Mouse (Mus musculus): Measurements from ENCODE around the gene Ttc7. TPM values are rescaled to one million over a fixed set of nuclear protein-coding genes. Genes with fewer than 3 reads are reported as not detected.
A peak's percentile ranks its signal among the peaks of the same experiment; 100 is the strongest.

The Ttc7 gene
- total RNA-seq, 1 experiment from 2014 or later: 176 TPM

GRCm38 (mm10) chr17:87330921-87331291, 48.2 kb downstream of the Ttc7 start:
- no peak for ATAC-seq (ENCODE audit: extremely low read depth, insufficient number of reproducible peaks, low FRiP score, poor library complexity, severe bottlenecking)

- ATAC-seq (ENCODE audit: extremely low read depth, insufficient number of reproducible peaks, low FRiP score, poor library complexity, severe bottlenecking): no peak
These were observed 48.9 kb downstream of the Ttc7 start for GRCm38 (mm10) chr17:87331336-87332141.

DNA sequence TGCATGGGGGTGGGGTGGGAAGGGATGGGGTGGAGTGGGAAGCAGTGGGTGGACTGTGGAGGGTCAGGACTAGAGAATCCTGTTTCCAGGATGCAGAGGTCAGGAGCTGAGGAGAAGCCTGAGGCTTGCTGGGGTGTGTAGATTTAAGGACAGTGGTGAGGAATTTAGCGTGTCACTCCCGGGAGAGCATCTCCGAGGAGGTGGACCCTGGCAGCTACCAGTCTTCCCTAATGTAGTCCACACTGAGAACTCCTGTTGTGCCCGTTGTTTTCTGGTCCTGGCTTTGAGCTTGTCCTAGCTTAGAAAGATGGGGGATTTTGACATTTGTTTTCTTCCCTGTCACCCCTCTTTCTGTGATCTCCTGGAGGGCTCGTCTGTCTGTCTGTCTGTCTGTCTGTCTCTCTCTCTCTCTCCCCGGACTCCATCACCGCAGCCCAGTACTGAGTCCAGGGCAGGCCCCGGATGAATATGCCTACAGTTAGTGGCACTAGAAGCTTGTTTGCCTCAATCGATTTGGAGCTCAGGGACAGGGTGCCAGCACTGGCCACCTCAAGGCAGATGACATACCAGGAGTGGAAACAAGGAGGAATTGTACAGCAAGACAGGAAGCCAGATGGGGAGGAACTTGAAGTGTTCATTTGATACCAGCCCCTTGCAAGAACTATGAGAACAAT, 49.6 kb downstream of the Ttc7 start:
- ATAC-seq (ENCODE audit: extremely low read depth, insufficient number of reproducible peaks, low FRiP score, poor library complexity, severe bottlenecking): no peak

DNA sequence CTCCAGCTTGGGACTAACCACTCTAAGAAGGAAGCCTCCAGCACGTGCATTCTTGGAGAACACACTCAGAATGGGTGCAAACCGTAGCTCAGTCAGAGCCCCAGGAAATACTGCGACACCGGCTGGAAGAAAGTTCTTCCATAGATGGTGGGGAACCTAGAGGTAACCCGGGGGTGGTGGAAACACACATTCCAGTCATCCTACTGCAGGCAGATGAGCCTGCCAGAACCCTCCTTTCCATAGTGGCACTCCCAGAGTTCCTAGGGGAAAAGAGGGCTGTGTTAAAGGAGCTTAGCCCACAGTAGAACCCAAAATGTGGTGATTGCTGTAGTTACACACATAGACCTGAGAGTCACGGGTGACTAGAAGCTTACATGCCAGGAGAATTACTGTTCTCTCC, 50.2 kb downstream of the Ttc7 start:
- ATAC-seq (ENCODE audit: extremely low read depth, insufficient number of reproducible peaks, low FRiP score, poor library complexity, severe bottlenecking): no peak

DNA sequence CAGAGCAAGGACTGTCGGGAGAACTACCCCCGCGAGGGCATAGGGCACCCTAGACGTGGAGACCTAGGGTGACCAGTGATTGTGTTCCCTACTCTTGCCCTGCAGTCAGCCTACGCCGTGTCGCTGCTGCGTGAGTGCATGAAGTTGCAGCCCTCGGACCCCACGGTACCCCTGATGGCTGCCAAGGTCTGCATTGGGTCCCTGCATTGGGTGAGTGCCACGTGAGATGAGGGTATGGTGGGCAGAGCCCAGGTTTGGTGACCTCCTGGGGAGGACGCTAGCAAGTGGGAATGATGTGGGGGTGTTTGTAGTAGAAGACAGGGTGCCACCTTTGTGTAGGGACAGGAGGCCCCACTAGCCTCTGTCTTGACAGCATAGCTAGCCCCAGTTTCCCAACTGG, 51.5 kb downstream of the Ttc7 start:
- ATAC-seq (ENCODE audit: extremely low read depth, insufficient number of reproducible peaks, low FRiP score, poor library complexity, severe bottlenecking): no peak

- no peak for ATAC-seq (ENCODE audit: extremely low read depth, insufficient number of reproducible peaks, low FRiP score, poor library complexity, severe bottlenecking)
These were observed 52.5 kb downstream of the Ttc7 start for GRCm38 (mm10) chr17:87335152-87335551.

GRCm38 (mm10) chr17:87335727-87336126, 53.0 kb downstream of the Ttc7 start:
- ATAC-seq (ENCODE audit: extremely low read depth, insufficient number of reproducible peaks, low FRiP score, poor library complexity, severe bottlenecking): no peak

DNA sequence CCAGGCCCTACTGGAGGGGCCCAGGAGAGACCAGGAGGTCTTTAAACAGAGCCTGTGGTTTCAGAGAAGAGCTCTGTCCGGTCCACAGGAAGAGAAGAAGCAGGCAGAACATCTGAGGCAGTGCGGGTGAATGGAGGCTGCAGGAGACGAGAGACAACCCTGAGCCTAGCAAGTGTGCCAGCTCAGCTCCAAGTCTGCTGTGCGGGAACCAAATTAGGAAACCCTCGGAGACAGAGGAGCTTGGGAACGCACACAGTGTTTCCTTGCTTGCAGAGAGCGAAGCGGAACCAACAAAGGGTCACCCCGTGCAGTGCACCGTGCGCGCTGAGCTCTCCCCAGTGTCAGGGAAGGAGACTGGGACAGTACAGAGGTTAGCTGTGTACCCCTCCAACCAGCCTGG, 54.2 kb downstream of the Ttc7 start:
- ATAC-seq (ENCODE audit: extremely low read depth, insufficient number of reproducible peaks, low FRiP score, poor library complexity, severe bottlenecking): no peak

- no peak for ATAC-seq (ENCODE audit: extremely low read depth, insufficient number of reproducible peaks, low FRiP score, poor library complexity, severe bottlenecking)
These were observed 55.0 kb downstream of the Ttc7 start for GRCm38 (mm10) chr17:87337683-87338082.

- no peak for ATAC-seq (ENCODE audit: extremely low read depth, insufficient number of reproducible peaks, low FRiP score, poor library complexity, severe bottlenecking)
These were observed 56.4 kb downstream of the Ttc7 start for GRCm38 (mm10) chr17:87339122-87339521.

DNA sequence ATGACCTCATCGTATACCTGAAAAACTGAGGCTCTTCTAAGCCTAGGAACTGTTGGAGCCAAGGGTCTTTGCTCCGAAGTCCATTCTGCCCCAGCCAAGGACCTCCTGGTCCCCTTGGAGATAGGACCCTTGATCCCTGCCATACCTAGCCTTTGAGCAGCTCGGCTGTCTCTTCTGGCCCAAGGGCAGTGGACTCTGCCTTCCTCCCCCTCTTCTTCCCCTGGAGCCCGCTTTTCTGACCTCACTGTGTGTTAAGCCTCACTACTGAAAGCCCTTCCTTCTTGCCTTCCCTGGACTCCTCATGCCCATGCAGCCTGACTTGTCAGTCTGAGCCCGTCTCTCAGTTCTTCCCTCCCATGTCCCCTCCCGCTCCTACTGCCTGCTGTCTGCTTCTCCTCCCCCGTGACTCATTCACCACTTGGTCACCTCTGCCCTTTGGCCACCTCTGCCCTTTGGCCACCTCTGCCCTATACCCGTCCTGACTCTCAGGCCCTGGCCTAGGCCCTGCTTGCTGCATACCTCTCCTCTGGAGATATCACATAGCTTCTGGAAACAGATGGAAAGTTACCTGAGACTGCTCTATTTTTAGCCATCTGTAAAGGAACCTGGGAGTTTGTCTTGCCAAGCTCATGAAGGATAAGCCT, 60.5 kb downstream of the Ttc7 start:
- ATAC-seq (ENCODE audit: extremely low read depth, insufficient number of reproducible peaks, low FRiP score, poor library complexity, severe bottlenecking): no peak

DNA sequence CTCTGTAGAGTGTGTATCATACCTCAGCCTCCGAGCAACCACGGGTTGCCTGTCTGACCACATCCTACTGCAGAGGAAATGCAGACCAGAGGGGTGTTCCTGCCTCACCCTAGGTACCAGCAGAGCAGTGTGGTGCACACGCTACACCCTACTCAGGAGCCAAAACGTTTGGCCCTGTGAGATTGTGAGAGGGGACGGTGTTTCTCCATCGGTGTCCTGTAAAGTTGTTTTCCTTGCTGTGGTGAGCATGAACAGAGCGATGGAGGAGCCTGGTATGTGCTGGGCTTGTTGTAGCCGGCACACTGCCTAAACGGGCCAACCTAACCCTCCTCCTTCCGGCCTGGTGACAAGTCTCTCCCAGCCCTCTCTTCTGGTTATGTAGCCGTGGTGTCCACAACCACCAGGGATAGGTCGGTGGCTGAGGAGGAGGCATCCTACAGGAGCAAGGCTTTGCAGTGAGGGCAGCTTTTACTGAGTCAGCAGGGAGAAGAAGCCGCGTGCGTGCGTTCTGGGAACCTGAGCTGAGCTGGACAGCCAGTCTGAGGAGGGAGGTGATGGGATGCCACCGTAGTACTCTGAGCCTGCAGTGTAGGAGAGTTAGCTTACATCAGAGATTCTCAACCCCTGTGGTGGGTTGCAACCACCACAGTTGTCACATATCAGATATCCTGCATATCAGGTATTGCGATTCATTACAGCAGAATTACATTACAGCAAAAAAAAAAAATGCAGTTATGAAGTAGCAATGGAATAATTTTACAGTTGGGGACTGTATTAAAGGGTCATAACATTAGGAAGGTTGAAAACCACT, 62.0 kb downstream of the Ttc7 start:
- peak; percentile 56 for ATAC-seq (ENCODE audit: extremely low read depth, insufficient number of reproducible peaks, low FRiP score, poor library complexity, severe bottlenecking)

- ATAC-seq (ENCODE audit: extremely low read depth, insufficient number of reproducible peaks, low FRiP score, poor library complexity, severe bottlenecking): no peak
These were observed 62.5 kb downstream of the Ttc7 start for GRCm38 (mm10) chr17:87345252-87345593.

DNA sequence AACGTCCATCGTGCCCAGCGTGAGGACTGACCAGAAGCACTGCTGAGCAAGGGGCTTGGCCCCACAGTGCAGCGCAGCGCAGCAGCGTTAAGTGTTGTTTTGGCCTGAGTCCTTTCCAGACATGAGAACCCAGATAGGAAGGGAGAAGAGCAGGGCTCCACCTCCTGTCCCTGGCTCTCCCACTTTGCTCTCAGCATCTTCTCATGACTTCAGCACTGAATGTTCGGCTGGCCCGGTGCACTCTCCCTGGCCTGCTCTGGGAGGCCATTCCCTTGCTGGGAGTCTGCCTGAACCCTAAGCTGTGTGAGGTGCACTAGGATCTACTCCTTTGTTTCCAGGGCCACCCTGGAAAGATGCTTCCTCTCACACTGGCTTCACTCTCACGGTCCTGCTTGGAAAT, 65.7 kb downstream of the Ttc7 start:
- ATAC-seq (ENCODE audit: extremely low read depth, insufficient number of reproducible peaks, low FRiP score, poor library complexity, severe bottlenecking): no peak

DNA sequence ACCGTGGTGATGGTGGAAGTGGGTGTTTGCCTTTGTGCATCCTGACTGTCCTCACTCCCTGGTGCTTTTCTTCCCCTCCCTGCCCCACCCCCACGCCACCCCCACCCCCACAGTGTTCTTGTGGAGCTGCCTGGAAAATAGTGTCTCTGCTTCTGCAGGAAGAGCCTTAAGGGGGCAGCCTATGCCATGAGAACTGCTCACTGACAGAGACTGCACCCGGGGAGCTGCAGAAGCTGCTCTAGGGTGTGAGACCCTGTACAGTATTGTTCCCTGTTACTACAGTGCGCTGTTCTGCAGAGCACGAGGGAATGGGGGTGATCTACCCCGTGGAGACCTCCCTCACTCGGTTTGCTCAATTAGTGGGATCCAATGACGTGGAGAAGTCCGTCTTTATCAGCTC, 66.4 kb downstream of the Ttc7 start:
- ATAC-seq (ENCODE audit: extremely low read depth, insufficient number of reproducible peaks, low FRiP score, poor library complexity, severe bottlenecking): no peak

GRCm38 (mm10) chr17:87349575-87349974, 66.9 kb downstream of the Ttc7 start:
- no peak for ATAC-seq (ENCODE audit: extremely low read depth, insufficient number of reproducible peaks, low FRiP score, poor library complexity, severe bottlenecking)

DNA sequence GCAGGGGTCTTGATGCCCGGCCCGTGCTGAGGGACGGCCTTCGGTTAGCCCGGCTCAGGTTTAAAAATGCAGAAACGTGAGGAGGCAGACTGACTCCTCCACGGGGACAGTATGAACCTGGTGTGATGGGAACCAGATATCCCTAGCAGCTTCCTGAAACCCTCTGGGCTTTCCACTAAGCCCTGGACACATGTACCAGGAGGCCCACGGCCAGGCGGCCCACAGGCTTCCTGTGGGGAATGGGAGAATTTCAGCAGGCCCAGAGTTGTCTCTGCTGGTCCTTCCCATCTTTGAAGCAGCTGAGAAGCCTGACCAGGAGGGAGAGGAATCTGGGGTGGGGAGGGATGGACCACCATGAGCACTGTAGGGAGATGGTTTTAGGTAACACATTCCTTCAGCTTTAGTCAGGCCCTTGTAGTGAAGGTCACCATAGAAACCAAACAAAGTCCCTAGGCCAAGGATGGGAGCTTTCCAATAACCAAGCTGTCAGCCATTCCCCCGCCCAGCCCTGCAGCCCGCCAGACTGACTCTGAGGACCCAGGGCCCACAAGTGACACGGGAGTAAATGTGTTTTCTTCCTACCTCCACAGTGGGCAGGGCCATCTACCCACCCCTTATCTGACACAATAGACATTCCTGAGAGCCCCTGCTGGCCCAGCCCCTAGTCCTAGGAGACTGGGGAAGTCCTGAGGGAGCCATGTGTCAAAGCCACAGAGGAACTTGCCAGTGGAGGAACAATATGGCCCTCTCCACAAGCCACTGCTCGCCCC, 68.0 kb downstream of the Ttc7 start:
- no peak for ATAC-seq (ENCODE audit: extremely low read depth, insufficient number of reproducible peaks, low FRiP score, poor library complexity, severe bottlenecking)

DNA sequence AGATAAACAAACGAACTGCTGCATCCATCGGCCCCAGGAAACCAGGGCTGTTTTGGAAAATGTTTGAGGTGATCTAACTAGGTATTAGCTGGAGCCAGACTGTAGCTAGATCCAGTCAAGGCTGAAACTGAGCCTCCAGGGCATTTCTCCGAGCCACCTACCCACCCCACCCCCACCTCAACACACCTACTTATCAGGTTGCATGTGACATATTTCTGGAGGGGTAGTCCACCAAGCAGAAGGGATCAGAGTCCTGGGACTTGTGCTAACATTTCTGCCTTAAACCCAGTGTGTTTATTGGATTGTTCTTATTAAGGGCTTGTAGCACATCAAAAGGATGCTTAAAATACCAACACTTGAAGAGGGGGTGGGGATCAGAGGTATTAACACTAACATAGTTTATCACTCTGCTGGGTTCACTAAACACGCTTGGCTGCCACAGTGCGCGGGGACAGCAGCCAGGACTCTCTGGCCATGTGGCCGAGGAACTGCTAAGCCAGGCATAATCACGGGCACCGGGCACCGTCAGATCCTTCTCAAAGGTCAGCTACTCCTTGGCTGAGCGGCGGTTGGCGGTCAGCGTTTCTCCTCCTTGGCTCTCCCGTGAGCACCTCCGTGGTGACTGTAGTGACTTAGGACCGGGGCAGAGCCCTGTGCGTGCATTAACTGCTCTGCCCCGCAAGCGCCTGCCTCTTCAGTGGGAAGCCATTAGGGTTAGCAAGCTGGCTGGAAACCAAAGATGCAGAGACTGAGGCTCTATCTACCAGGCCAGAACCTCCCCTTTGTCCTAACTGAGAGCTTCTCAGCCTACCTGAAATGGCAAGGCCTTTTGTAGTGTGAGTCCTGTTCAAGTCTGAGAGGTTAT, 68.8 kb downstream of the Ttc7 start:
- no peak for ATAC-seq (ENCODE audit: extremely low read depth, insufficient number of reproducible peaks, low FRiP score, poor library complexity, severe bottlenecking)

Data from neutrophil, adult 5-6 weeks (primary cell).